Mouse (Mus musculus): ENCODE measurements at regions not wholly inside any gene's neighbourhood (a gene's known extent, or its start where the extent isn't known, plus 50 kb on each side); places are given as distances from the start of the nearest gene placed in this dataset.

DNA sequence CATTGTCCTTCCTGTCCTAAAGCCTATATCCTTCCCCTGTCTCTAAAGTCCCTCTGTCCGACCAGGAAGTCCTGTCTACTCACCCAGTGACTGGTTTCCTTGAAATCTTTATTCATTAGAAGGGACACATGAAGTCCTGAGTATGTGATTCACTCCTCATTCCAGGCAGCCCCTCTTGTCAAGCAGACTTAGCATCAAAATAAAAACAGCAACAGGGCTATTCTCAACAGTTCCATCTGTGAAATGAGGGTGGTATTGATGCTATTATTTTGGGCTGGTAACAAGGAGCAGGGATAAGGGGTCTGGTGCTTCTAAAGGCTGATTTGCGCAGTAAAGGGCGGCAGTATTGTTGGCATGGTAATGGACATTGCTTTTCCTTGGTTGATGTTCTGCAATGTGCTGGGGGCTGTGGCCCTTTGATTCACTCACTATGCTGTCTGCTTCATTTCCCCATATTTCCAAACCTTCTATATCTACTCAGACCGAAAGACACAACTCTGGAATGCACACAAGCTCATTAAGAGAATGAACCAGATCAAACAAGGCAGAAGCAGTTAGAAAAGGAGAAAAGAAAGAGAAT is 2955.6 kb upstream of the Lrrc6 start:
- H3K4me1 ChIP-seq (ENCODE audit: control insufficient read depth, insufficient read depth, low read length) = no peaks in the 10 kb centered on the region
- no peak overlapping the region for H3K27ac ChIP-seq
- no peak overlapping the region for H3K4me3 ChIP-seq
- no peaks in the 10 kb centered on the region for H3K36me3 ChIP-seq (ENCODE audit: control insufficient read depth, insufficient read depth, low read length)
- no peaks in the 10 kb centered on the region for H3K79me2 ChIP-seq (replicated peaks; ENCODE audit: control insufficient read depth, insufficient read depth, low read length)
- 80% methylated on average over 4 of the region's 4 CpGs for WGBS
- DNase-seq = no peak
- H3K9ac ChIP-seq (ENCODE audit: low read depth, low read length) = no peak overlapping the region
- TF ChIP-seq POLR2A (IDR thresholded peaks at IDR 0.05; ENCODE audit: insufficient read depth, low read depth, low read length) (no peak), EP300 (IDR thresholded peaks at IDR 0.05; ENCODE audit: insufficient read depth, low read depth, low read length) (no peak), CTCF (IDR thresholded peaks at IDR 0.05) (no peak)
- H3K27me3 ChIP-seq (ENCODE audit: control insufficient read depth, insufficient read depth, low read length) = no peaks in the 10 kb centered on the region
- intact Hi-C loops (cut with DNase I) = no loop called here

DNA sequence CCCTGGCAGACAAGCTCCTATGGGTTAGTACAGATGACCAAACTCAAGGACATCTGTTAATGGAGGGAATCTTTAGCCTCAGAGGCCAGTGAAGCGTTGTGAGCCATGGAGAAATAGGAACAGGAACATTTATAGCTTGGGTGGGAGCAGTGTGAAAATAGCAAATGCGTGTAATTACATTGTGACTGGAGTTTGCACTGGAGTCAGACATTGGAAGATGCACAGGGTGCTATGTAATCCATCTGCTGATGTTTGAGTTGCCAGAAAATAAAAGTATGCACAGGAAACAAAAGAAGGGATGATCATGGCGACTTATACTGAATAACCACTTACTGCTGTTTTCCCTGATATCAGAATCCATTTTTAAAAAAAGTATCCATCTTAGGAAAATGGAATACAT is 2940.3 kb upstream of the Lrrc6 start:
- Histone ChIP-seq H3K27ac (no peak overlapping the region), H3K4me3 (no peak overlapping the region), H3K36me3 (ENCODE audit: control insufficient read depth, insufficient read depth, low read length) (no peaks in the 10 kb centered on the region), H3K9ac (ENCODE audit: low read depth, low read length) (no peak overlapping the region), H3K79me2 (replicated peaks; ENCODE audit: control insufficient read depth, insufficient read depth, low read length) (no peaks in the 10 kb centered on the region), H3K4me1 (ENCODE audit: control insufficient read depth, insufficient read depth, low read length) (no peaks in the 10 kb centered on the region), H3K27me3 (ENCODE audit: control insufficient read depth, insufficient read depth, low read length) (no peaks in the 10 kb centered on the region)
- TF ChIP-seq EP300 (IDR thresholded peaks at IDR 0.05; ENCODE audit: insufficient read depth, low read depth, low read length) = no peak
- TF ChIP-seq POLR2A (IDR thresholded peaks at IDR 0.05; ENCODE audit: insufficient read depth, low read depth, low read length) = no peak
- no peak for TF ChIP-seq CTCF (IDR thresholded peaks at IDR 0.05)
- intact Hi-C loops (cut with DNase I) = no loop called here
- 66% methylated on average over 3 of the region's 3 CpGs for WGBS
- no peak for DNase-seq

DNA sequence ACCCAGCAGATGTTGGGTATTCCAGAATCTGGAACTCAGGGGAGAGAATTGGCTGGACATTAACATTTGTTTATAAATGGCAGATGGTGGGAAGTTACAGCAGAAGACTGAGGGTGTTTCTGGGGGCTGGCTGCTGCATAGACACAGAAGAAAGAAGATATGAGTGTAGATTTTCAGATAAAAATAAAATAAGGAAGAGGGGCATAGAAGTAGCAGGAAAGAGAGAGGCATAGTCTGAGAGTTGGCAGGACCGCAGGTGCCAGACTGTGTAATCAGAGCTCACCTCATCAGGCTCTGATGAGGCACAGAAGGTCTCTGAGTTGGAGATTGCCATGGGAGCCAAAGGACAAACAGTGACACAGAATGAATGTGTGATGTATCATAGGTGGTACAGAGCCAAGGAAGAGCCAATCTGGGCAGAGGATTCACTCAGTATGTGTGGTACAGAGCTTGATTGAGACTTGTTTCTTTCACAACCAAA is 2912.9 kb upstream of the Lrrc6 start:
- no peak for DNase-seq
- H3K4me3 ChIP-seq = no peak overlapping the region
- H3K9ac ChIP-seq (ENCODE audit: low read depth, low read length) = no peak overlapping the region
- H3K27me3 ChIP-seq (ENCODE audit: control insufficient read depth, insufficient read depth, low read length) = no peaks in the 10 kb centered on the region
- no peak overlapping the region for H3K27ac ChIP-seq
- WGBS = 87% methylated on average over 1 of the region's 1 CpGs
- no peaks in the 10 kb centered on the region for H3K4me1 ChIP-seq (ENCODE audit: control insufficient read depth, insufficient read depth, low read length)
- no peak for TF ChIP-seq EP300 (IDR thresholded peaks at IDR 0.05; ENCODE audit: insufficient read depth, low read depth, low read length)
- TF ChIP-seq CTCF (IDR thresholded peaks at IDR 0.05) = no peak
- TF ChIP-seq POLR2A (IDR thresholded peaks at IDR 0.05; ENCODE audit: insufficient read depth, low read depth, low read length) = no peak
- intact Hi-C loops (cut with DNase I) = no loop called here
- no peaks in the 10 kb centered on the region for H3K36me3 ChIP-seq (ENCODE audit: control insufficient read depth, insufficient read depth, low read length)
- no peaks in the 10 kb centered on the region for H3K79me2 ChIP-seq (replicated peaks; ENCODE audit: control insufficient read depth, insufficient read depth, low read length)

DNA sequence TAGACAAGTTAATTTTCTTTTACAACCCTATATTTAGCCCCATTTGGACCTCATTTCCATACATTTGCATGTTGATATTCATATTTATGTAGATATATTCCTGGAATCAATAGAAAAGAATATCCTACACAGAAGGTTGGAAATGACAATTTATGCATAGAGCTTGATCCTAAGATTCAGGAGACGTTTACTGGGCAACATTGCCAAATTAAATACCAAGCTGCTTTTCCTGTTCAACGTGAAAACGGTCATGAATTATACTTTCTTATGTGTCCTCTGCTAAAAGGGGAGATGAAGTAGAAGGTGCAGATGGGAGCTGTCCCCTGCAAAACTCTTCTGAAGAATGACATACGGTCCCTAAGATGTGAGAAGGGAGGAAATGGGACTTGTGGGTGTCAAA is 2888.9 kb upstream of the Lrrc6 start:
- no peaks in the 10 kb centered on the region for H3K27me3 ChIP-seq (ENCODE audit: control insufficient read depth, insufficient read depth, low read length)
- no peak for DNase-seq
- no peak overlapping the region for H3K9ac ChIP-seq (ENCODE audit: low read depth, low read length)
- intact Hi-C loops (cut with DNase I) = no loop called here
- TF ChIP-seq POLR2A (IDR thresholded peaks at IDR 0.05; ENCODE audit: insufficient read depth, low read depth, low read length) (no peak), EP300 (IDR thresholded peaks at IDR 0.05; ENCODE audit: insufficient read depth, low read depth, low read length) (no peak), CTCF (IDR thresholded peaks at IDR 0.05) (no peak)
- no peaks in the 10 kb centered on the region for H3K79me2 ChIP-seq (replicated peaks; ENCODE audit: control insufficient read depth, insufficient read depth, low read length)
- H3K4me3 ChIP-seq = no peak overlapping the region
- 78% methylated on average over 4 of the region's 4 CpGs for WGBS
- no peak overlapping the region for H3K27ac ChIP-seq
- no peaks in the 10 kb centered on the region for H3K4me1 ChIP-seq (ENCODE audit: control insufficient read depth, insufficient read depth, low read length)
- no peaks in the 10 kb centered on the region for H3K36me3 ChIP-seq (ENCODE audit: control insufficient read depth, insufficient read depth, low read length)

DNA sequence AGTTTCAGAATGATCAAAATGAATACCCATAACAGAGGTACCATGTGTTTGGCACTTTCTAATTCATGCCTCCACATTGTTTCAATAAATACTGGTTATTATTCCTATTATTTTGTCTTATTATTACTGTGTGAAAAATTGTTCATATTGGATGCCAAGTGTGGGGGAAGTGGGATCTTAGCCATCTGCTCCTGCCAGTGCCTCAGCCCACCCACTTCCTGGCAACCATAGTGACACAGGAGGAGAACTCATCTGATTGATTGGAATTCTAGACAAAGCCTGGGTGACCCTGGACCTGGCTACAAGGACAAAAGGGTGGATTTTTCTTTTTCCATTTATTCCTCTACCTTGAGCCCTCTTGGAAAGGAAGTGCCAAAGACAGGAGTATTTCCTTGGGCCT is 2886.8 kb upstream of the Lrrc6 start:
- no peak overlapping the region for H3K27ac ChIP-seq
- H3K4me3 ChIP-seq = no peak overlapping the region
- no peaks in the 10 kb centered on the region for H3K36me3 ChIP-seq (ENCODE audit: control insufficient read depth, insufficient read depth, low read length)
- no peaks in the 10 kb centered on the region for H3K79me2 ChIP-seq (replicated peaks; ENCODE audit: control insufficient read depth, insufficient read depth, low read length)
- intact Hi-C loops (cut with DNase I) = no loop called here
- H3K4me1 ChIP-seq (ENCODE audit: control insufficient read depth, insufficient read depth, low read length) = no peaks in the 10 kb centered on the region
- H3K27me3 ChIP-seq (ENCODE audit: control insufficient read depth, insufficient read depth, low read length) = no peaks in the 10 kb centered on the region
- H3K9ac ChIP-seq (ENCODE audit: low read depth, low read length) = no peak overlapping the region
- no peak for TF ChIP-seq EP300 (IDR thresholded peaks at IDR 0.05; ENCODE audit: insufficient read depth, low read depth, low read length)
- no peak for TF ChIP-seq CTCF (IDR thresholded peaks at IDR 0.05)
- no peak for TF ChIP-seq POLR2A (IDR thresholded peaks at IDR 0.05; ENCODE audit: insufficient read depth, low read depth, low read length)
- no peak for DNase-seq

DNA sequence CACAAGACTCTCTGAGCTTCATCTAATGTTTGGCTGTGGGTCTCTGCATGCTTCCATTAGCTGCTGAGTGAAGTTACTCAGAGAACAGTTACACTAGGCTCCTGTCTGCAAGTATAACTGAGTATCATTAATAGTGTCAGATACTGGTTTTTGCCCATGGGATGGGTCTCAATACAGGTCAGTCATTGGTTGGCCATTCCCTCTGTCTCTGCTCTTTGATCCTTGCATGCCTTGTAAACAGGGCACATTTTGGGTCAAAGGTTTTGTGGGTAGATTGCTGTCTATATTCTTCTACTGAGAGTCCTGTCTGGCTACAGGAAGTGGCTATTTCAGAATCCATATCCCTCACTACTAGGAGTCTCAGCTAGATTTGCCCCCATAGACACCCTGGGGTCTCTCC is 2864.7 kb upstream of the Lrrc6 start:
- DNase-seq = no peak
- H3K27ac ChIP-seq = no peak overlapping the region
- no peaks in the 10 kb centered on the region for H3K79me2 ChIP-seq (replicated peaks; ENCODE audit: control insufficient read depth, insufficient read depth, low read length)
- no peak for TF ChIP-seq EP300 (IDR thresholded peaks at IDR 0.05; ENCODE audit: insufficient read depth, low read depth, low read length)
- no peak for TF ChIP-seq CTCF (IDR thresholded peaks at IDR 0.05)
- TF ChIP-seq POLR2A (IDR thresholded peaks at IDR 0.05; ENCODE audit: insufficient read depth, low read depth, low read length) = no peak
- no peaks in the 10 kb centered on the region for H3K4me1 ChIP-seq (ENCODE audit: control insufficient read depth, insufficient read depth, low read length)
- no peaks in the 10 kb centered on the region for H3K27me3 ChIP-seq (ENCODE audit: control insufficient read depth, insufficient read depth, low read length)
- H3K9ac ChIP-seq (ENCODE audit: low read depth, low read length) = no peak overlapping the region
- intact Hi-C loops (cut with DNase I) = no loop called here
- no peak overlapping the region for H3K4me3 ChIP-seq
- H3K36me3 ChIP-seq (ENCODE audit: control insufficient read depth, insufficient read depth, low read length) = no peaks in the 10 kb centered on the region

Measured in heart, adult 2 months (tissue).